Mouse (Mus musculus): ENCODE results near the gene Olfr772.
"Not testable (repeated sequence)": the region's sequence is repeated elsewhere in the genome, so short reads cannot be mapped to it uniquely, and the experiment has no call there.

The Olfr772 gene

GRCm38 (mm10) chr10:129177821-129178220 is at the start of gene Olfr772:
Gene Olfr772, minus strand, starts transcription at chr10:129177921.
- not testable (repeated sequence) for DNase-seq

DNA sequence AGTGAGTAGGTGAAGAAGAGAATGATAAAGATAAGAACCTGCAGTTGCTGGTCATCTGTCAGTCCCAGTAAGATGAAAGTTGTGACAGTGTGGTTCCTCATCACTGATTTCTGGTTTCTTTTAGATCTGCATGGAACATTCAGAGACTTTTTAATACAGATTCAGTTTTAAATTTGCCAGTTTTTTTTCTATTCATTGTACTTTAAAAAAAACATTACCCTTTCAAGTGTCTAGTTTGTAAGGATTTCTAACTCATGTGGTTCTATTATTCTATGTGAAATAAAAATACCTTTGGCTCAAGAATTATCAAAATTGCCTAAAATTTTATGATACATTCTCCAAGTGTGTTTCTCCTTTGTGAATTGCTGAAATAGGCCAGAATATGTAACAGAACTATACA is 9.6 kb upstream of the Olfr772 start, which contains the start of gene Olfr773:
Olfr773 (minus strand) TSS at position 101 of the 400 bp plus-strand sequence.
- not testable (repeated sequence) for DNase-seq

DNA sequence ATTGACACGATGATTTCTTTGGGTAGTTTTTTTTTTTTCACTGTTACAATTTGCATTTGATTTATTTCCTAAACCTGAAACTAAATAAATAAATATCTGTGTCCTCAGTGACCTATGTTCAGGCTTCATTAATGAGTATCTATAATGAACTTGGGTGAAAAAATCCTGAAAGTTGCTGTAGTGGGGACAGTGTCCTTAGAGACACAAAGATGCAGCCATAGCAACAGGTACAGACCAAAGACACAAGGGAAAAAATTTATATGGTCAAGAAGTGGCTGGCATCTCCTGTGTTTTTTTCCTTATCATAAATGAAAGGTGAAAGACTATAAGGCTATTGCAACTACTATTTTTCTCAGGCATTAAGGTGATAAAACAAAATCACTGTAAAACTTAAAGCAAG is 13.1 kb downstream of the Olfr772 start, which contains the start of gene Olfr771:
Olfr771 (minus strand) TSS at position 101 of the 400 bp plus-strand sequence.
- no peak for DNase-seq

DNA sequence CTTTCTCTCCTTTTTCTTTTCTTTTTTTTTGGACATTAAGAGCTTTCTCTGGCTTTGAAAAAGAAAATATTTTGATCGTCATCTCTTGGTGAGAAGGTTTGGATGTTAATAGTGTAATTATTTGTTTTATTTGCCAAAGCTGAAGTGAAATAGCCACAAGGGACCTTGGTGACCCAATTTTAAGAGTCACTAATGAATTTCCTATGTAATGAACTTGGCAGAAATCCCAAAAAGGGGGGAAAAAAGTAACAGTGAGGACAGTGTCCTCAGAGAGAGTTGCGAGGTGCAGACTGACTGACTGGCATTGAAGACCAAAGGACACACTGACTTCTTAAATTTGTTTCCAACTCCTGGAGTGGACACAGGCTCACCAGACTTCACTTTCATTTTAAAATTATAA is 38.8 kb downstream of the Olfr772 start, which contains the start of gene Olfr770:
Olfr770 (minus strand) TSS at position 101 of the 400 bp plus-strand sequence.
- no peak for DNase-seq

All from spleen, adult 18-20 months (tissue).